Mouse (Mus musculus) bone marrow macrophage, adult 2 months (primary cell): ENCODE results near the gene Ppp1r18.

Experiments
- CTCF ChIP-seq: IDR thresholded peaks from 2 replicates; pipeline ENCODE4 v1.5.1; 2012; ENCODE audit warnings: low read depth, mild to moderate bottlenecking, low read length, moderate library complexity
- POLR2A ChIP-seq: IDR thresholded peaks from 2 replicates; pipeline ENCODE4 v1.6.1; 2012; ENCODE audit warnings: mild to moderate bottlenecking, low read depth, low read length, borderline replicate concordance

DNA sequence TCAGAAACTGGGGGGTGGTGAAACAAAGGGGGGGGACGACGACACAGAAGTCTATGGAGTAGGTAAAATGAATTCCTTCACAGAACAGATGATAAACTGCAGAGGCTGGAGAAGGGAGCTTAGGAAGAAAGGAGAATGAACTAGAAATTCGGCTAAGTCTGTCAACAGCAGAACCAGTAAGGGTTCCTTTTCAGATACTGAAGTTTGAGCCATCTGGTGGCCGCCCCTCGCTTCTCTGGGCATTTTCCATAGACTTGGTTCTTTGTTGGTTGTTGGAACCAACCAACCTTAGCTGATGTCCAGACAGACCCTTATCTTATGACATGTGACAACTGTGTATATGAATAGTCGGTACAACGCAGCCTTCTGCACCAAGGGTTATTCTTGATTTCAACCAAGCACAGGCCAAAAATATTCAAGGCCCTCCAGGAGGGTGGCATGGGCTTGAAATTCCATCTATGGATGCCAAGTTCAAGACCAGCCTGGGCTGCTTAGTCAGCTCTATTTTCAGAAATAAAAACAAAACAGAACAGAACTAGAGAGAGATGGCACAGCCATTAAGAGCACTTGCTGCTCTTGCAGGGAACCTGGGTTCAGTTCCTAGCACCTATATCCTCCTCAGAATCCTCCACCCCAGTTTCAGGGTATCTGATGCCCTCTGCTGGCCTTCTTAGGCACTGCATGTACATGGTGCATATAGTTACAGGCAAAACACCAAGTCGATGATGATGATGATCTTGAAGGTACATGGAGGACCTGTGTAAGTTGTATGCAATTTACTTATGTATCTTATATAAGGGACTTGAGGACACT lies 5.7 kb downstream of the Ppp1r18 start:
- TF ChIP-seq CTCF: 0 out of 2 replicates have a peak, but pooled peaks have one; percentile 30
- TF ChIP-seq POLR2A: no peak
